Mouse (Mus musculus) MEL (cell line): ENCODE data around the gene Prdm11. TPM values are rescaled to one million over a fixed set of nuclear protein-coding genes. Genes with fewer than 3 reads are reported as not detected.

Experiments
- DNase-seq: peaks from one replicate; pipeline ENCODE4 v3.0.0; 2011; ENCODE audit warnings: low read depth, low spot score
- H3K27ac ChIP-seq: 2 replicates; pipeline ENCODE4 v1.5.1; 2012; ENCODE audit warnings: low read depth, mild to moderate bottlenecking, control low read depth, low read length, moderate library complexity; ENCODE audit not compliant: control insufficient read depth
- H3K27me3 ChIP-seq, 2 experiments: fragments of 150-350 bp in 1 of 2; sonication (generic) in 1 of 2; 2 replicates each; pipeline ENCODE4 v1.6.1; 2012; ENCODE audit warnings: low read length in 2 of 2, mild to moderate bottlenecking in 2 of 2, improper control_type of control experiment in 1 of 2, moderate library complexity in 1 of 2; ENCODE audit not compliant: insufficient read depth in 2 of 2, control insufficient read depth in 1 of 2
- H3K36me3 ChIP-seq, 2 experiments: 2 replicates each; pipeline ENCODE4 v1.6.1; 2012 to 2014; ENCODE audit warnings: low read length in 2 of 2, improper control_type of control experiment in 1 of 2, inconsistent platforms in 1 of 2, mild to moderate bottlenecking in 1 of 2; ENCODE audit not compliant: insufficient read depth in 2 of 2, control insufficient read depth in 1 of 2
- H3K4me1 ChIP-seq, 2 experiments: fragments of 150-350 bp in 1 of 2; sonication (generic) in 1 of 2; 2 replicates each; pipeline ENCODE4 v1.6.1; 2012; ENCODE audit warnings: low read length in 2 of 2, improper control_type of control experiment in 1 of 2, mild to moderate bottlenecking in 1 of 2; ENCODE audit not compliant: insufficient read depth in 2 of 2, control insufficient read depth in 1 of 2
- H3K4me3 ChIP-seq, 2 experiments: fragments of 150-350 bp in 1 of 2; sonication (generic) in 1 of 2; 2 replicates each; pipeline ENCODE4 v1.5.1; 2012; ENCODE audit warnings: low read depth in 2 of 2, low read length in 2 of 2, mild to moderate bottlenecking in 2 of 2, moderate library complexity in 2 of 2, control low read depth in 1 of 2, improper control_type of control experiment in 1 of 2; ENCODE audit not compliant: control insufficient read depth in 1 of 2, insufficient read depth in 1 of 2
- H3K79me2 ChIP-seq: 2 replicates; pipeline ENCODE4 v1.6.1; 2012; ENCODE audit warnings: mild to moderate bottlenecking, low read length, moderate library complexity; ENCODE audit not compliant: control insufficient read depth, poor library complexity, insufficient read depth
- H3K9ac ChIP-seq: 2 replicates; pipeline ENCODE4 v1.6.1; 2012; ENCODE audit warnings: low read depth, mild to moderate bottlenecking, control low read depth, low read length, moderate library complexity; ENCODE audit not compliant: control insufficient read depth, poor library complexity, severe bottlenecking
- H3K9me3 ChIP-seq: fragments of 150-350 bp; sonication (generic); replicated peaks from 2 replicates; pipeline ENCODE4 v1.6.1; 2012; ENCODE audit warnings: mild to moderate bottlenecking, low read length, improper control_type of control experiment, moderate library complexity; ENCODE audit not compliant: insufficient read depth
- BHLHE40 ChIP-seq: IDR thresholded peaks from 2 replicates; pipeline ENCODE4 v1.6.1; 2012; ENCODE audit warnings: low read depth, mild to moderate bottlenecking, inconsistent platforms, low read length, improper control_type of control experiment, borderline replicate concordance
- CHD1 ChIP-seq: IDR thresholded peaks from 2 replicates; pipeline ENCODE4 v1.6.1; 2012; ENCODE audit warnings: low read depth, mild to moderate bottlenecking, inconsistent platforms, low read length, improper control_type of control experiment
- CHD2 ChIP-seq: IDR thresholded peaks from 2 replicates; pipeline ENCODE4 v1.6.1; 2011; ENCODE audit warnings: low read length, improper control_type of control experiment
- CTCF ChIP-seq, 3 experiments: IDR thresholded peaks in 2 of 3; conservative IDR thresholded peaks in 1 of 3; 2 replicates each; pipeline ENCODE4 v1.5.1; 2011 to 2012; ENCODE audit warnings: low read length in 3 of 3, low read depth in 2 of 3, mild to moderate bottlenecking in 2 of 3, improper control_type of control experiment in 1 of 3, inconsistent platforms in 1 of 3, mixed read lengths in 1 of 3, moderate library complexity in 1 of 3; ENCODE audit not compliant: control insufficient read depth in 1 of 3, insufficient read depth in 1 of 3, poor library complexity in 1 of 3, severe bottlenecking in 1 of 3
- ELF1 ChIP-seq: IDR thresholded peaks from 2 replicates; pipeline ENCODE4 v1.6.1; 2014; ENCODE audit warnings: low read depth, mild to moderate bottlenecking, inconsistent platforms, low read length, improper control_type of control experiment, moderate library complexity
- EP300 ChIP-seq, 2 experiments: IDR thresholded peaks; 2 replicates each; pipeline ENCODE4 v1.6.1; 2011; ENCODE audit warnings: improper control_type of control experiment in 2 of 2, low read length in 2 of 2, low read depth in 1 of 2, mild to moderate bottlenecking in 1 of 2
- ETS1 ChIP-seq: IDR thresholded peaks from 2 replicates; pipeline ENCODE4 v1.6.1; 2012; ENCODE audit warnings: low read depth, mild to moderate bottlenecking, inconsistent platforms, low read length, improper control_type of control experiment, moderate library complexity
- GATA1 ChIP-seq: IDR thresholded peaks from 2 replicates; pipeline ENCODE4 v1.6.1; 2011; ENCODE audit warnings: low read depth, low read length, improper control_type of control experiment
- HCFC1 ChIP-seq: IDR thresholded peaks from 2 replicates; pipeline ENCODE4 v1.6.1; 2012; ENCODE audit warnings: low read depth, mild to moderate bottlenecking, inconsistent platforms, low read length, improper control_type of control experiment, moderate library complexity
- JUND ChIP-seq: IDR thresholded peaks from 2 replicates; pipeline ENCODE4 v1.6.1; 2011; ENCODE audit warnings: low read depth, mild to moderate bottlenecking, improper control_type of control experiment, low read length
- KAT2A ChIP-seq: conservative IDR thresholded peaks from 2 replicates; pipeline ENCODE4 v1.6.1; 2012; ENCODE audit warnings: low read depth, low read length, improper control_type of control experiment, inconsistent platforms
- MAFK ChIP-seq: IDR thresholded peaks from 2 replicates; pipeline ENCODE4 v1.6.1; 2011; ENCODE audit warnings: low read depth, mild to moderate bottlenecking, low read length, improper control_type of control experiment, borderline replicate concordance
- MAX ChIP-seq: IDR thresholded peaks from 2 replicates; pipeline ENCODE4 v1.6.1; 2011; ENCODE audit warnings: low read length, improper control_type of control experiment
- MAZ ChIP-seq: IDR thresholded peaks from 2 replicates; pipeline ENCODE4 v1.6.1; 2012; ENCODE audit warnings: low read depth, mild to moderate bottlenecking, inconsistent platforms, low read length, improper control_type of control experiment
- MEF2A ChIP-seq: IDR thresholded peaks from 2 replicates; pipeline ENCODE4 v1.6.1; 2014; ENCODE audit warnings: low read depth, mild to moderate bottlenecking, inconsistent platforms, low read length, improper control_type of control experiment; ENCODE audit not compliant: poor library complexity, insufficient replicate concordance, severe bottlenecking; ENCODE audit errors: extremely low read depth
- MXI1 ChIP-seq: IDR thresholded peaks from 2 replicates; pipeline ENCODE4 v1.6.1; 2011; ENCODE audit warnings: mild to moderate bottlenecking, low read depth, low read length, improper control_type of control experiment
- MYB ChIP-seq: IDR thresholded peaks from 2 replicates; pipeline ENCODE4 v1.6.1; 2011; ENCODE audit warnings: mild to moderate bottlenecking, low read depth, low read length, improper control_type of control experiment
- MYC ChIP-seq: IDR thresholded peaks from 2 replicates; pipeline ENCODE4 v1.6.1; 2011; ENCODE audit warnings: low read depth, mild to moderate bottlenecking, low read length, improper control_type of control experiment, moderate library complexity
- NELFE ChIP-seq: IDR thresholded peaks from 2 replicates; pipeline ENCODE4 v1.6.1; 2011; ENCODE audit warnings: low read depth, low read length, improper control_type of control experiment
- NRF1 ChIP-seq: IDR thresholded peaks from 2 replicates; pipeline ENCODE4 v1.6.1; 2014; ENCODE audit warnings: low read depth, mild to moderate bottlenecking, inconsistent platforms, low read length, improper control_type of control experiment, moderate library complexity; ENCODE audit not compliant: poor library complexity, insufficient read depth, severe bottlenecking
- POLR2A ChIP-seq, 2 experiments: IDR thresholded peaks; 2 replicates each; pipeline ENCODE4 v1.6.1; 2011 to 2012; ENCODE audit warnings: low read length in 2 of 2, mild to moderate bottlenecking in 2 of 2, control low read depth in 1 of 2, improper control_type of control experiment in 1 of 2, low read depth in 1 of 2, moderate library complexity in 1 of 2; ENCODE audit not compliant: control insufficient read depth in 1 of 2, insufficient read depth in 1 of 2, poor library complexity in 1 of 2
- POLR2AphosphoS2 ChIP-seq: IDR thresholded peaks from 2 replicates; pipeline ENCODE4 v1.6.1; 2011; ENCODE audit warnings: low read length, improper control_type of control experiment
- POLR2AphosphoS5 ChIP-seq: IDR thresholded peaks from 2 replicates; pipeline ENCODE4 v1.6.1; 2012; ENCODE audit warnings: low read depth, borderline replicate concordance, mild to moderate bottlenecking, inconsistent platforms, low read length, moderate library complexity, mixed read lengths
- RAD21 ChIP-seq: IDR thresholded peaks from 2 replicates; pipeline ENCODE4 v1.6.1; 2011; ENCODE audit warnings: mild to moderate bottlenecking, low read depth, low read length, improper control_type of control experiment
- RCOR1 ChIP-seq: IDR thresholded peaks from 2 replicates; pipeline ENCODE4 v1.6.1; 2012; ENCODE audit warnings: low read depth, mild to moderate bottlenecking, inconsistent platforms, low read length, improper control_type of control experiment
- TAL1 ChIP-seq: IDR thresholded peaks from 2 replicates; pipeline ENCODE4 v1.6.1; 2012; ENCODE audit warnings: mild to moderate bottlenecking, inconsistent platforms, low read length, moderate library complexity, mixed read lengths
- TBP ChIP-seq: IDR thresholded peaks from 2 replicates; pipeline ENCODE4 v1.8.0; 2011; ENCODE audit warnings: low read depth, low read length, improper control_type of control experiment
- TCF12 ChIP-seq: IDR thresholded peaks from 2 replicates; pipeline ENCODE4 v1.6.1; 2014; ENCODE audit warnings: low read depth, mild to moderate bottlenecking, inconsistent platforms, low read length, improper control_type of control experiment, moderate library complexity
- UBTF ChIP-seq: IDR thresholded peaks from 2 replicates; pipeline ENCODE4 v1.6.1; 2012; ENCODE audit warnings: low read depth, mild to moderate bottlenecking, inconsistent platforms, low read length, improper control_type of control experiment, moderate library complexity, borderline replicate concordance; ENCODE audit not compliant: insufficient read depth
- USF1 ChIP-seq: IDR thresholded peaks from 2 replicates; pipeline ENCODE4 v1.6.1; 2014; ENCODE audit warnings: low read depth, mild to moderate bottlenecking, inconsistent platforms, low read length, improper control_type of control experiment, moderate library complexity
- polyA plus RNA-seq, 2 experiments: library from polyadenylated mRNA; stranded (reverse) in 1 of 2; unstranded in 1 of 2; fragments of >175 nt in 1 of 2; fragments of >200 nt in 1 of 2; gene quantifications; 2 replicates each; pipeline versions ENCODE4 v1.2.1 to v1.2.4; 2012; ENCODE audit warnings: low replicate concordance in 2 of 2, low read depth in 1 of 2; ENCODE audit not compliant: insufficient read length in 2 of 2, insufficient read depth in 1 of 2, missing spikeins in 1 of 2
- total RNA-seq: library from RNA; depleted of rRNA; stranded (reverse); fragments of 300-350 nt; gene quantifications from 2 replicates; pipeline ENCODE4 v1.2.3, GENCODE M21; 2012

Prdm11 gene
- total and polyA plus RNA-seq, 3 experiments = 5.5 to 9.2 TPM; not detected in 1

GRCm38 (mm10) chr2:93046509-93046835 is 505 bp upstream of the Prdm11 start:
- H3K9ac ChIP-seq = peak overlapping the region; percentile 97

GRCm38 (mm10) chr2:93045129-93045817 is 694 bp downstream of the Prdm11 start:
- peak overlapping the region; percentile 97 for H3K9ac ChIP-seq
- H3K27ac ChIP-seq = peak overlapping the region; percentile 36
- peaks cover 9% of the 10 kb centered on the region for H3K79me2 ChIP-seq
- DNase-seq = peak; percentile 94
- H3K9me3 ChIP-seq = no peaks in the 10 kb centered on the region
- peaks cover 0 to 19% of the 10 kb centered on the region in 2 experiments; a peak in 2 of 4 replicates for H3K36me3 ChIP-seq
- peak overlapping the region; percentile 70 to 71 for H3K4me3 ChIP-seq
- peaks cover 0 to 16% of the 10 kb centered on the region in 2 experiments; a peak in 3 of 4 replicates for H3K4me1 ChIP-seq
- H3K27me3 ChIP-seq = peaks cover 0 to 1% of the 10 kb centered on the region in 2 experiments; a peak in 1 of 4 replicates
- TF ChIP-seq POLR2AphosphoS5 = no peak
- peak; percentile 61; the same call in 1 of the 2 replicates for TF ChIP-seq HCFC1
- peak; percentile 1 to 72; a peak in 2 of 4 replicates for TF ChIP-seq POLR2A (IDR thresholded peaks at IDR 0.05; ENCODE audit: control insufficient read depth in 1 of 2, insufficient read depth in 1 of 2, low read depth in 1 of 2, low read length in 2 of 2, poor library complexity in 1 of 2)
- no peak for TF ChIP-seq TAL1
- TF ChIP-seq TCF12 = no peak; the same call in none of the 2 replicates
- no peak for TF ChIP-seq CTCF (IDR thresholded peaks at IDR 0.05 in 2 of 3, conservative IDR thresholded peaks at IDR 0.05 in 1 of 3; ENCODE audit: control insufficient read depth in 1 of 3, insufficient read depth in 1 of 3, low read depth in 2 of 3, low read length in 3 of 3, poor library complexity in 1 of 3, severe bottlenecking in 1 of 3)
- peak; percentile 50 for TF ChIP-seq ELF1
- no peak for TF ChIP-seq EP300 (IDR thresholded peaks at IDR 0.05; ENCODE audit: low read depth in 1 of 2, low read length in 2 of 2)
- TF ChIP-seq MYB = no peak
- peak; percentile 37; the same call in 1 of the 2 replicates for TF ChIP-seq NRF1
- TF ChIP-seq TBP = no peak
- no peak for TF ChIP-seq MEF2A
- no peak for TF ChIP-seq RAD21
- TF ChIP-seq NELFE = peak; percentile 57; the same call in 1 of the 2 replicates
- TF ChIP-seq GATA1 = no peak
- TF ChIP-seq MAZ = peak; percentile 81; the same call in 1 of the 2 replicates
- no peak for TF ChIP-seq CHD1
- TF ChIP-seq RCOR1 = no peak
- no peak for TF ChIP-seq UBTF
- no peak for TF ChIP-seq MAFK
- TF ChIP-seq MYC = no peak
- TF ChIP-seq USF1 = no peak
- TF ChIP-seq JUND = no peak
- TF ChIP-seq MAX = no peak
- TF ChIP-seq CHD2 = no peak
- peak; percentile 49; the same call in 1 of the 2 replicates for TF ChIP-seq MXI1
- no peak for TF ChIP-seq ETS1
- TF ChIP-seq BHLHE40 = no peak
- no peak for TF ChIP-seq KAT2A

More at GRCm38 (mm10) chr2:93046509-93046835, 505 bp upstream of the Prdm11 start:
- peaks cover 0 to 19% of the 10 kb centered on the region in 2 experiments; a peak in 2 of 4 replicates for H3K36me3 ChIP-seq
- peaks cover 9% of the 10 kb centered on the region for H3K79me2 ChIP-seq
- peak overlapping the region; percentile 36; the same call in 1 of the 2 replicates for H3K27ac ChIP-seq
- H3K4me1 ChIP-seq = peaks cover 0 to 16% of the 10 kb centered on the region in 2 experiments; a peak in 3 of 4 replicates
- peak overlapping the region; percentile 70 to 71 for H3K4me3 ChIP-seq
- H3K9me3 ChIP-seq = no peaks in the 10 kb centered on the region
- 0 out of 2 replicates have a peak, but pooled peaks have one; percentile 12 for TF ChIP-seq MAZ
- no peak for TF ChIP-seq POLR2AphosphoS2
- 0 out of 2 replicates have a peak, but pooled peaks have one; percentile 3 for TF ChIP-seq BHLHE40
- no peak for DNase-seq
- H3K27me3 ChIP-seq = peaks cover 0 to 1% of the 10 kb centered on the region in 2 experiments; a peak in 1 of 4 replicates
